Mouse (Mus musculus): Measurements from ENCODE around the gene Ncmap.

GRCm38 (mm10) chr4:135355886-135356550 lies 42.0 kb downstream of the Ncmap start:
- TF ChIP-seq USF1 (IDR thresholded peaks at IDR 0.05; ENCODE audit: low read depth) (no peak), MAX (IDR thresholded peaks at IDR 0.05; ENCODE audit: low read depth) (no peak), REST (IDR thresholded peaks at IDR 0.05; ENCODE audit: insufficient read depth, insufficient read length) (no peak), POLR2A (IDR thresholded peaks at IDR 0.05; ENCODE audit: insufficient read length, low read depth) (no peak), MYOG (IDR thresholded peaks at IDR 0.05; ENCODE audit: control insufficient read depth in 1 of 3, insufficient read depth in 1 of 3, insufficient read length in 2 of 3, low read depth in 2 of 3) (no peak), MYOD1 (IDR thresholded peaks at IDR 0.05; ENCODE audit: control insufficient read depth in 1 of 3, insufficient read length in 2 of 3, low read depth in 2 of 3) (no peak), E2F4 (IDR thresholded peaks at IDR 0.05; ENCODE audit: insufficient read depth) (no peak), TCF3 (IDR thresholded peaks at IDR 0.05; ENCODE audit: insufficient read length, low read depth) (no peak)

Measured in myocyte (in vitro differentiated cells).